Mouse (Mus musculus) neural tube, embryonic 15.5 days (tissue): ENCODE measurements around the gene Sfmbt2. TPM values are rescaled to one million over a fixed set of nuclear protein-coding genes. Genes with fewer than 3 reads are reported as not detected.

Source experiments
- ATAC-seq: fragments of 200-750 bp; cut with Nextera tagmentation; 2 replicates; pipeline ENCODE4 v1.8.0; 2017; ENCODE audit warnings: mild to moderate bottlenecking, moderate TSS enrichment, moderate library complexity; ENCODE audit not compliant: low FRiP score
- H3K27ac ChIP-seq: fragments of 300-500 bp; sonication (generic); replicated peaks from 2 replicates; pipeline ENCODE4 v1.5.1; 2015; ENCODE audit warnings: mild to moderate bottlenecking, inconsistent platforms
- H3K27me3 ChIP-seq: fragments of 300-500 bp; sonication (generic); replicated peaks from 2 replicates; pipeline ENCODE4 v1.6.1; 2015; ENCODE audit warnings: inconsistent platforms
- H3K36me3 ChIP-seq: fragments of 300-500 bp; sonication (generic); 2 replicates; pipeline ENCODE4 v1.6.1; 2015; ENCODE audit warnings: inconsistent platforms
- H3K4me1 ChIP-seq: fragments of 300-500 bp; sonication (generic); 2 replicates; pipeline ENCODE4 v1.6.1; 2015; ENCODE audit warnings: inconsistent platforms
- H3K4me2 ChIP-seq: fragments of 300-500 bp; sonication (generic); 2 replicates; pipeline ENCODE4 v1.6.1; 2015; ENCODE audit warnings: inconsistent platforms, mild to moderate bottlenecking, moderate library complexity
- H3K4me3 ChIP-seq: fragments of 300-500 bp; sonication (generic); replicated peaks from 2 replicates; pipeline ENCODE4 v1.5.1; 2015; ENCODE audit warnings: mild to moderate bottlenecking, inconsistent platforms
- H3K9ac ChIP-seq: fragments of 300-500 bp; sonication (generic); replicated peaks from 2 replicates; pipeline ENCODE4 v1.6.1; 2015; ENCODE audit warnings: mild to moderate bottlenecking, inconsistent platforms
- H3K9me3 ChIP-seq: fragments of 300-500 bp; sonication (generic); replicated peaks from 2 replicates; pipeline ENCODE4 v1.6.1; 2016; ENCODE audit warnings: inconsistent platforms
- WGBS: fragments of 180-500 bp; shearing (Covaris S2); methylation state at CpG from one replicate; pipeline ENCODE4 v1.1.7; 2015; ENCODE audit warnings: mixed read lengths; 5-methylcytosine and 5-hydroxymethylcytosine counted together
- polyA plus RNA-seq: library from polyadenylated mRNA; unstranded; fragments of >200 nt; fragmentation: Nextera tagmentation; extraction: Ambion mirVana; gene quantifications from 2 replicates; pipeline ENCODE4 v1.2.1, GENCODE M21; 2015

Gene Sfmbt2
- polyA plus RNA-seq, 1 experiment from 2014 or later: 7.1 TPM

DNA sequence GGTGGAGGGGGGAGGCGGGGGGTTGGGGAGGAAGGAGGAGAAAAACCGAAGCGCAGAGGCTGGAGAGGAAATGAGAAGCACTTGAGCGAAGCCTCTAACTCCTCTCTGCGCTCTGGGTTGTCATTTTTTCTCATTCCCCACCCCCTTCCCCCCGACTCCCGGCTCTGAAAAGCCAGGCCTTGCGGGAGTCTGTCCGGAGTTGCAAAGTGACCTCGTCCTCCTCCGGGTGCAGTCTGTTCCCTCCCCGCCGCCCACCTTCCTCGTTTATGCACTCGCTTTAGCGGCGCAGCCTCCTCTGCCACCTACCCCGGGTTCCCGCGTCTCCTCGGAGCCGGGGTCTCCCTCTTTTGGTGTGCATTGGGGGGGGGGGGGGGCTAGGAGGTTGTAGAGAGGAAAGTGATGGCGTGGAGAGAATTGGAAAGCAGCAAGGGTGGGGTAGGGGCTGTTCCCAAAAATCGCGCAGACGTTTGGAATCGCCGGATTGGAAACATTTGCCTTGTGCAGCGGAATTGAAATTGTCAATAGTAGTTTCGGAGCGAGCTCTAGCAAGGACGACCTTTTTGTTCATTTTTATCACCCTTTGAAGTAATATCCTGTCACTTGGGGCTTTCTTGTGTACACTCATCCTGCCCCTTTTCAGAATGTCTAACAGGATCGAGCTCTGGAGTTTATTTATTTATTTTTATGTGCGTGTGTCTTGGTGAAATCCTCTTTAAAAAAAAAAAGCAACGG, 2.6 kb downstream of the Sfmbt2 start:
- Histone ChIP-seq H3K27me3 (peaks cover 48% of the 10 kb centered on the region), H3K9me3 (no peaks in the 10 kb centered on the region), H3K36me3 (no peaks in the 10 kb centered on the region), H3K4me1 (peaks cover 30% of the 10 kb centered on the region), H3K27ac (peak overlapping the region; percentile 68; the same call in 1 of the 2 replicates), H3K9ac (peak overlapping the region; percentile 58), H3K4me2 (peak overlapping the region; percentile 96), H3K4me3 (peak overlapping the region; percentile 71)
- peak; percentile 33 for ATAC-seq
- under 1% methylated on average over 34 of the region's 35 CpGs for WGBS

DNA sequence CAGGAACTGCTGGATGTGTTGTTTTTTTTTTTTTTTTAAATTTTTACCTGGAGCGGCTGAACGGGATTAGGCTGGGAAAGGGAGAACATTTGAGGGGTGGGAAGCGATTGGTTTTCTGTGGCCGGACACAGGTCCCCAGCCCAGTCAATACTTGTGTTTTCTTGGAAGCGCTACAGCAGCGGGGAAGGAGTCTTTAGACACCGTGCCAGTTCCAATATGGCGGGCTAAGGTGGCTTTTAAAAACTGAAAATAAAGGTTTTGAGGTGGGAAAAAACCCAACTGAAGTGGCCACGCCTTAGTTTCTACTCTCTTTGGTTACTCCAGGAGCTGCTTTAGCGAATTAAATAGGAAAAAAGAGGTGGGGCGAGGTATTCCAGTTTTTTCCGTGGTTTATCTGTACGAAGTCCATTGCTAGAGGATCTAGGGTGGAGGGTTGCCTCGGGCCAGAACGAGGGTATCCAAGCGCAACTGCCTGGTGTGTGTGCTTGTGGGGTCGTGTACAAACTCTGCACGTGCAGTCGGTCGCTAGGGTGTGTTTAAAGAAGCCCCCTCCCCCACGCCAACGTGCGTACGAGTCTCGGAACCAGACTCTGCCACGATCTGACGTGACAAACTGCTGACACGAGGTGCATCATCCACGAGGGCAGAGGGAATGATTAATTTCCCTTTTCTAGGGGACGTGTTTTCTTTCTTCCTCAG, 3.3 kb downstream of the Sfmbt2 start:
- Histone ChIP-seq H3K27me3 (peaks cover 41% of the 10 kb centered on the region), H3K9me3 (no peaks in the 10 kb centered on the region), H3K9ac (peak overlapping the region; percentile 58), H3K4me3 (peak overlapping the region; percentile 71), H3K4me2 (peak overlapping the region; percentile 96), H3K36me3 (no peaks in the 10 kb centered on the region), H3K4me1 (peaks cover 30% of the 10 kb centered on the region), H3K27ac (peak overlapping the region; percentile 6; the same call in 1 of the 2 replicates)
- 1% methylated on average over 30 of the region's 30 CpGs for WGBS
- ATAC-seq: peak; percentile 17; the same call in 1 of the 2 replicates

DNA sequence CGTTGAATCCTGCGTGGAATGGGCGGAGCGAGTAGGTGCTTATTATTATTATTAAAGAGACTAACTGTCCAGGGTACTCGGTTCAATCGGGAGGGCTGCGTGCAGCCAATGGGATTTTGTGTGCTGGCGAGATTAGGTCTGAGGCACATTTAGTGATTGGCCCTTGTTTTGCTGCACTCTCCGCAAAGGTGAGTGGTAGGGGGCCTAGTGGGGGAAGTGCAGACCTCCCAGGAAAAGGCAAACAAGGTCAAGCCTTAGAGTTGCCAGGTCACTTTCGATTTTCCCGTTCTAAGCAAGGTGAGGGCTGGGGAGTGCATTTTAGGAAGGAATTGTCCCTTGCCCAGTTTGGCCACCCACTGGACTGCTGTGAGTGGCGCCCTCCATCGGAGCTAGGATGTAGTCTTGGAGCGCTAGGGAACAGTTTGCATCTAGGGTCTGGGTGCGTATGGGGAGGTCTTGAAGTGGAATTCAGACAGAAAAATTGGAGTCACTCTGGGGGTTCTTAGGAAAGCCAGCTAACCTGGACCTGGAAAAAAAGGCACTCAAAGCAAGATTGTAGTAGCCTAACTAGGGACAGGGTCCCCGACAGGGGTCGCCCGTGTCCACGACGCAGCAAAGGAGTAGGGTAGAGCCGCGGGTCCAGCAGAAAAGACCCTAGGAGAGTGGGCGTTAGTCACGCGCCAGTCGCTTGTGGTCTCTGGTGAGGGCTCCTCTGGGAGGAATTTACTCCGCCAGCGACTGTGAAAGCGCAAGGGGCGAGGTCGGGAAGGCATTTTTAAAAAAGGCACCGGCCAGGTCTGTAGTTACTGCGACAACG, 4.1 kb downstream of the Sfmbt2 start:
- Histone ChIP-seq H3K27ac (peak overlapping the region; percentile 41; the same call in 1 of the 2 replicates), H3K4me2 (peak overlapping the region; percentile 96), H3K27me3 (peaks cover 37% of the 10 kb centered on the region), H3K9me3 (no peaks in the 10 kb centered on the region), H3K4me3 (peak overlapping the region; percentile 71), H3K9ac (peak overlapping the region; percentile 68), H3K4me1 (peaks cover 30% of the 10 kb centered on the region), H3K36me3 (no peaks in the 10 kb centered on the region)
- under 1% methylated on average over 34 of the region's 34 CpGs for WGBS
- ATAC-seq: peak; percentile 80

DNA sequence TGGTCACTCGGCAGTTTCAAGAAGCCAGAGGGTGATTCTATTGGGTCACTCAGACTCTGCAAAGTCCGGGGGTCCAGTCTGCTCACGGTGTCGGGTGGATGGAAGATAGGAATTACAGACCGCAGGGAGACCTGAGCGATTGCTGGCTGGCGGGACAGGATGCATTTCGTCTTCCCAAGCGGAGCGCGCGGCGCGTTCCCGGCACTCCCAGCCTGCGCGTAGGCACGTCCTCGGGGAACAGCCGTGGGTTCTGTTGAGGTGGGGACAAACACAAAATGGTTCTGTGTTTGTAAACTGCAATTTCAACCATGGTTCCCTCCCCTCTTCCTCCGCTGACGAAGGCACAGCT, 4.7 kb downstream of the Sfmbt2 start:
- peaks cover 30% of the 10 kb centered on the region for H3K4me1 ChIP-seq
- peaks cover 32% of the 10 kb centered on the region for H3K27me3 ChIP-seq
- H3K9ac ChIP-seq: peak overlapping the region; percentile 68
- H3K36me3 ChIP-seq: no peaks in the 10 kb centered on the region
- WGBS: 0% methylated on average over 22 of the region's 22 CpGs
- H3K27ac ChIP-seq: peak overlapping the region; percentile 41; the same call in 1 of the 2 replicates
- H3K9me3 ChIP-seq: no peaks in the 10 kb centered on the region
- H3K4me2 ChIP-seq: peak overlapping the region; percentile 96
- ATAC-seq: peak; percentile 46
- H3K4me3 ChIP-seq: peak overlapping the region; percentile 71

DNA sequence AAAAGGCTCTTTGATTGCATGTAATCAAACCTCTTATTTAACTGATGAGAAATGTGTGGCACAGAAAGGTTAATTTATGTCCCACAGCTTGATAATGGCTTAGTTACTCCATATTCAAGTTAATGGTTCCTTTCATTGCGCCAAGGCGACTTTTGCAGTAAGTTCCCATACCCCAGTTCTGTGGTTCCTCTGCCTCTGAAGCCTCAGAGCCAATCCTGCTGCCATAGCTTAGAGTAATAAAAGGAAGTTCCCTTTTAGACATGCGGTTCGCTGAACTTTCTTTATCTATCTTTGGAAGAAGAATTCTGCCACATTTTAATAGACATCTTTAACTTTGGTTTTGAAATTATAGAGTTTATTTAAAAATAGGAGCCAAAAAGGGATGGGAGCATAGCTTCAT, 19.7 kb downstream of the Sfmbt2 start:
- Histone ChIP-seq H3K4me1 (no peaks in the 10 kb centered on the region), H3K9ac (no peak overlapping the region), H3K36me3 (no peaks in the 10 kb centered on the region), H3K27me3 (no peaks in the 10 kb centered on the region), H3K9me3 (no peaks in the 10 kb centered on the region), H3K4me3 (no peak overlapping the region), H3K4me2 (no peak overlapping the region), H3K27ac (no peak overlapping the region)
- WGBS: 58% methylated on average over 4 of the region's 4 CpGs
- ATAC-seq: no peak

DNA sequence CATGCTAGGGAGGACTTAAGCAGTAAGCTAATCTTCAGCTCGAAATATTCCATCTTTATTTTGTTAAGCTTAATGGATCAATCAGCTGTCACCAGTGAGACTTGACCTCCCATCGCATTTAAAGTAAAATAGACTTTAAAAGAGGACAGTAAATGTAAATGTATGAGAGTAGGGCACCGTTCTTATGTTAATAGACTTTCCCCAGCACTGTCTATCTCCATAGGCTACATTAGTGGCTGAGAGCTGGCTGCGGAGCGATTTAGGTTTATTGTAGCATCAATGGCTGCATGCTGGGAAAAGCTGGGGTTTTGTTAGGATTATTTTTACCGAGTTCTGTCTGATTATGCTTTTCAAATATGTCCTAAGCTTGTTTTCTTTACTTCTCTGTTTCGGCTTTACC, 20.5 kb downstream of the Sfmbt2 start:
- whole genome bisulfite sequencing: 18% methylated on average over 7 of the region's 7 CpGs

DNA sequence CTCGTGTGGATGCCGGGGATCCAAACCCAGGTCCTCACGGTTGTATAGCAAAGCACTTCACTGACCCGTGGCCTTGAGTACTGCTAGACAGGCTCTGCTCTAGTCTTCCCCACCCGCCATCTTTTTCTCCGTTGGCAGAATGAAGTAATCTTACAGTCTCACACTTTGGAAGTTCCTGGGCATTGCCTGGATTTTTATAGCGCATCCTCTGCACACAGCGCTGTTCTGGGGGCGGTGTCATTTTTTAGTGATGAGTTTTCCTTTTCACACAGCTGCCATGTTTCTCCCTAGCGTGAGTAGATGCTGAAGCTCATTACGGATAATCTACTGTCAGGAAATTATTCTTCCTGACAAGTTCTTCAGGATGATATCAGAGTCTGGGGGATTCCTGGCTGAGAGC, 24.8 kb downstream of the Sfmbt2 start:
- Histone ChIP-seq H3K9me3 (no peaks in the 10 kb centered on the region), H3K9ac (no peak overlapping the region), H3K36me3 (no peaks in the 10 kb centered on the region), H3K4me1 (no peaks in the 10 kb centered on the region), H3K27me3 (no peaks in the 10 kb centered on the region), H3K4me2 (no peak overlapping the region), H3K27ac (no peak overlapping the region), H3K4me3 (no peak overlapping the region)
- WGBS: 90% methylated on average over 11 of the region's 11 CpGs
- ATAC-seq: no peak

More for the DNA sequence above, 20.5 kb downstream of the Sfmbt2 start:
- H3K27me3 ChIP-seq: no peaks in the 10 kb centered on the region
- no peaks in the 10 kb centered on the region for H3K9me3 ChIP-seq
- H3K4me3 ChIP-seq: no peak overlapping the region
- no peak overlapping the region for H3K4me2 ChIP-seq
- H3K27ac ChIP-seq: no peak overlapping the region
- no peak for ATAC-seq
- H3K4me1 ChIP-seq: no peaks in the 10 kb centered on the region
- no peak overlapping the region for H3K9ac ChIP-seq
- no peaks in the 10 kb centered on the region for H3K36me3 ChIP-seq

DNA sequence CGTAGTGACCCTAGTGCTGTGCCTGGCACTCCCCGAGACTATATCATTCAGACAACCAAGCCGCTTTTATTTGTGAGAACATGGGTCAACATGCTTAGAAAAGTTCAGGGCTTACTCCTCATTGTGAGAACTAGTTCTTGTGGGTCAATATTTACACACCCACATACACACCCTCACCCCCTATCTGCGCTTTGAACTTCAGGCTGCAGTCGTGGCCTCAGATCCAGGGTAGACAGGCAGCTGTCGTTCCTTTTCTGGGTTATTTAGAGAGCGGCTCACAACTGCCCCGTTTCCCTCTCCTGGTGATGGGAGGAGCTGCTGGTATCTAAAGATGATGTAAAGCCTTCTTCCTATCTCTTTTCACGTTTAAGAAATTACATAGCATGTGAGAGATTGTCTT, 27.5 kb downstream of the Sfmbt2 start:
- Histone ChIP-seq H3K36me3 (no peaks in the 10 kb centered on the region), H3K4me3 (no peak overlapping the region), H3K4me1 (no peaks in the 10 kb centered on the region), H3K9ac (no peak overlapping the region), H3K27ac (no peak overlapping the region), H3K27me3 (no peaks in the 10 kb centered on the region), H3K4me2 (no peak overlapping the region), H3K9me3 (no peaks in the 10 kb centered on the region)
- WGBS: 78% methylated on average over 9 of the region's 9 CpGs
- no peak for ATAC-seq

DNA sequence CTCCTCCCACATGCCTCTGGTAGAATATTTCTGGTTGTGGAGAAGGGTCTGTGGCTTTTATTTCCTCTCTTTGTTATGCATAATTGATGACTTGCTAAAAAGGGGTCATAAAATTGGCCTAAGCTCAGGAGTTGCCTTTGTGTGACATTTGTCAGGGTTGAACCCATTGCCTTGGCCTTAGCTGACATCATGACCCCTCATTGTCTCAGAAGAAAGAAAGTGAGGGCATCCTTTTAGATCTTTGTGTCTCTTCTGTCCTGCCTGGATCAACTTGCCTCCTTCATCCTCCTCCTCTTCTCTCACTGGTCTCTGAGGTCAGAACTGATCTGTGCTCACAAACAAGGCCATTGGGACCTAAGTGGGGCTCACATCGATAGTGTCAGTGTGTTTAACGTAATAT, 35.8 kb downstream of the Sfmbt2 start:
- 20% methylated on average over 2 of the region's 2 CpGs for WGBS
- no peak for ATAC-seq
- Histone ChIP-seq H3K36me3 (no peaks in the 10 kb centered on the region), H3K27me3 (no peaks in the 10 kb centered on the region), H3K4me3 (no peak overlapping the region), H3K4me1 (no peaks in the 10 kb centered on the region), H3K9me3 (no peaks in the 10 kb centered on the region), H3K4me2 (no peak overlapping the region), H3K9ac (no peak overlapping the region), H3K27ac (no peak overlapping the region)

DNA sequence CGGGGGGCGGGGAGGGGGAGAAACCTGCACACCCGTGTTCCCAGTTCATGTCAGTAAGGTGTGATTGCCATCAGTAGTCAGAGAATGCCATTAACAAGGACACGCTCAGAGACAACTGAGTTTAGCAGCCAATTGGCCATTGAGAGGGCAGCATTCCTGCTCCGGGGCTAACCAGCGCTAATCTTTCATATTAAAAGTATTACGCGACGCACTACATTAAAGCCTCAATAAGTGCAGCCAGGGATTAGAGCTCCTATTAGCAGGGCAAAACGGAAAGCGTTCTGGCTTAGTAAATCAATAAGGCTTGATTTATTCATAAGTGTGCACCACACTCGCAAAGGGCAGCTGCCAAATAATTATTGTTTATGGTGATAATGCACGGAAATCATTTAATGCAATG, 39.1 kb downstream of the Sfmbt2 start:
- no peak for ATAC-seq
- Histone ChIP-seq H3K27me3 (no peaks in the 10 kb centered on the region), H3K27ac (no peak overlapping the region), H3K9ac (no peak overlapping the region), H3K9me3 (no peaks in the 10 kb centered on the region), H3K36me3 (no peaks in the 10 kb centered on the region), H3K4me3 (no peak overlapping the region), H3K4me1 (no peaks in the 10 kb centered on the region), H3K4me2 (no peak overlapping the region)
- 50% methylated on average over 13 of the region's 13 CpGs for WGBS

DNA sequence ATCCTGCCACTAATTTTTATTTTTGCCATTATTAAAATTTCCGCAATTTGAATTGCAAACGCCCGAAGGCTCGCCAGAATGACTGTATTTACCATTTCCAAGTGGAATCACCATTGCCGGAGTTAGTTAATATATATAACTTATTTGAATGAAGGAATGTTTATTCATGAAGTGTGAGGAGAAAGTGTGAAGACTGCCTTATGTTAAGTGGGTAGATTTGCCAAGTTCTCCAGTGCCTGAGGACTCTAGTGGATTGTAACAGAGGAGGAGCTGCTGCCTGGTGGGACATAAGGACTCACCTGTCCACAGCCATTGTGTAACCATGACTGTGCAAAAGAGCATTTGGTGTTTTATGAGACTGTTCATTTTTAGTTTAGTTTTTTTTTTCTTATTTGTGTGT, 39.8 kb downstream of the Sfmbt2 start:
- Histone ChIP-seq H3K4me2 (no peak overlapping the region), H3K27ac (no peak overlapping the region), H3K4me3 (no peak overlapping the region), H3K9me3 (no peaks in the 10 kb centered on the region), H3K9ac (no peak overlapping the region), H3K36me3 (no peaks in the 10 kb centered on the region), H3K27me3 (no peaks in the 10 kb centered on the region), H3K4me1 (no peaks in the 10 kb centered on the region)
- no peak for ATAC-seq
- WGBS: 72% methylated on average over 5 of the region's 5 CpGs
